Mouse (Mus musculus): ENCODE data around the gene Enox1. TPM values are rescaled to one million over a fixed set of nuclear protein-coding genes. Genes with fewer than 3 reads are reported as not detected.

Gene Enox1
- total and polyA plus RNA-seq, 3 experiments: not detected

GRCm38 (mm10) chr14:77195314-77196020 is 38.9 kb downstream of the Enox1 start:
- H3K27me3 ChIP-seq (replicated peaks): no peaks in the 10 kb centered on the region
- no peak for DNase-seq (ENCODE audit: extremely low read depth)
- TF ChIP-seq NELFE (IDR thresholded peaks at IDR 0.05; ENCODE audit: low read depth, low read length): no peak
- TF ChIP-seq MXI1 (IDR thresholded peaks at IDR 0.05; ENCODE audit: low read depth, low read length): no peak
- no peak for TF ChIP-seq IRF4 (IDR thresholded peaks at IDR 0.05; ENCODE audit: low read depth, low read length)
- TF ChIP-seq CTCF (conservative IDR thresholded peaks at IDR 0.05 in 1 of 2, IDR thresholded peaks at IDR 0.05 in 1 of 2; ENCODE audit: low read depth in 2 of 2, low read length in 2 of 2): no peak
- in situ Hi-C loops (cut with MboI; ENCODE audit: low pct_ligation_motif_present, low pct_unique_long_range_greater_than_20kb, low sequenced_read_pairs) (no loop called here), dilution Hi-C loops (cut with MboI; ENCODE audit: extremely low pct_ligation_motif_present, extremely low pct_unique_long_range_greater_than_20kb, low sequenced_read_pairs) (no loop called here)
- H3K4me2 ChIP-seq (ENCODE audit: insufficient read depth, low read depth, poor library complexity, severe bottlenecking): no peak overlapping the region
- H3K79me2 ChIP-seq (replicated peaks; ENCODE audit: control insufficient read depth, extremely low read depth, insufficient read depth, poor library complexity, severe bottlenecking): no peaks in the 10 kb centered on the region
- no peaks in the 10 kb centered on the region for H3K4me1 ChIP-seq (ENCODE audit: control insufficient read depth in 1 of 2, insufficient read depth in 2 of 2)
- H3K4me3 ChIP-seq (replicated peaks in 1 of 3; ENCODE audit: low read depth in 2 of 3, low read length in 2 of 3, poor library complexity in 1 of 3): no peak overlapping the region
- no peak overlapping the region for H3K27ac ChIP-seq (ENCODE audit: insufficient read depth, low read depth)
- peaks cover 56% of the 10 kb centered on the region for H3K9me3 ChIP-seq (replicated peaks; ENCODE audit: low read length)
- no peak overlapping the region for H3K9ac ChIP-seq (ENCODE audit: insufficient read depth, low read depth)
- H3K36me3 ChIP-seq (replicated peaks in 1 of 2; ENCODE audit: control insufficient read depth in 1 of 2, insufficient read depth in 1 of 2, low read length in 1 of 2): no peaks in the 10 kb centered on the region

GRCm38 (mm10) chr14:77196246-77196645 is 39.7 kb downstream of the Enox1 start:
- Histone ChIP-seq H3K4me1 (ENCODE audit: control insufficient read depth in 1 of 2, insufficient read depth in 2 of 2) (no peaks in the 10 kb centered on the region), H3K27ac (ENCODE audit: insufficient read depth, low read depth) (no peak overlapping the region), H3K4me2 (ENCODE audit: insufficient read depth, low read depth, poor library complexity, severe bottlenecking) (no peak overlapping the region), H3K9ac (ENCODE audit: insufficient read depth, low read depth) (no peak overlapping the region), H3K27me3 (replicated peaks) (no peaks in the 10 kb centered on the region), H3K79me2 (replicated peaks; ENCODE audit: control insufficient read depth, extremely low read depth, insufficient read depth, poor library complexity, severe bottlenecking) (no peaks in the 10 kb centered on the region), H3K36me3 (replicated peaks in 1 of 2; ENCODE audit: control insufficient read depth in 1 of 2, insufficient read depth in 1 of 2, low read length in 1 of 2) (no peaks in the 10 kb centered on the region), H3K9me3 (replicated peaks; ENCODE audit: low read length) (peaks cover 55% of the 10 kb centered on the region), H3K4me3 (replicated peaks in 1 of 3; ENCODE audit: low read depth in 2 of 3, low read length in 2 of 3, poor library complexity in 1 of 3) (no peak overlapping the region)
- in situ Hi-C loops (cut with MboI; ENCODE audit: low pct_ligation_motif_present, low pct_unique_long_range_greater_than_20kb, low sequenced_read_pairs): no loop called here
- TF ChIP-seq MAFK (IDR thresholded peaks at IDR 0.05; ENCODE audit: insufficient replicate concordance, low read length): no peak
- no peak for TF ChIP-seq SIN3A (IDR thresholded peaks at IDR 0.05; ENCODE audit: low read length)
- TF ChIP-seq USF1 (IDR thresholded peaks at IDR 0.05; ENCODE audit: low read depth, low read length): no peak
- TF ChIP-seq CTCF (conservative IDR thresholded peaks at IDR 0.05 in 1 of 2, IDR thresholded peaks at IDR 0.05 in 1 of 2; ENCODE audit: low read depth in 2 of 2, low read length in 2 of 2): no peak
- TF ChIP-seq ZKSCAN1 (IDR thresholded peaks at IDR 0.05; ENCODE audit: borderline replicate concordance, low read depth, low read length): no peak
- TF ChIP-seq POLR2AphosphoS2 (IDR thresholded peaks at IDR 0.05; ENCODE audit: low read depth, low read length): no peak
- TF ChIP-seq MEF2A (IDR thresholded peaks at IDR 0.05; ENCODE audit: borderline replicate concordance, low read depth, low read length): no peak
- no peak for TF ChIP-seq EP300 (IDR thresholded peaks at IDR 0.05; ENCODE audit: low read length)
- TF ChIP-seq RAD21 (IDR thresholded peaks at IDR 0.05; ENCODE audit: low read depth, low read length): no peak
- no peak for TF ChIP-seq MYC (IDR thresholded peaks at IDR 0.05; ENCODE audit: low read depth, low read length)
- TF ChIP-seq ZMIZ1 (IDR thresholded peaks at IDR 0.05; ENCODE audit: low read depth, low read length): no peak
- no peak for TF ChIP-seq POLR2A (IDR thresholded peaks at IDR 0.05; ENCODE audit: low read depth, low read length)
- TF ChIP-seq RCOR1 (conservative IDR thresholded peaks at IDR 0.05; ENCODE audit: low read depth, low read length): no peak
- no peak for TF ChIP-seq KAT2A (IDR thresholded peaks at IDR 0.05; ENCODE audit: insufficient replicate concordance, low read length)
- no peak for DNase-seq (ENCODE audit: extremely low read depth)
- dilution Hi-C loops (cut with MboI; ENCODE audit: extremely low pct_ligation_motif_present, extremely low pct_unique_long_range_greater_than_20kb, low sequenced_read_pairs): no loop called here
